Mouse (Mus musculus) heart, postnatal 0 days (tissue): ENCODE measurements around the gene Ush1g.

Source experiments
- CTCF ChIP-seq: IDR thresholded peaks from 2 replicates; pipeline ENCODE4 v1.5.1; 2016; ENCODE audit warnings: antibody characterized with exemption, control low read depth, low read depth
- EP300 ChIP-seq: IDR thresholded peaks from 2 replicates; pipeline ENCODE4 v1.6.1; 2016; ENCODE audit warnings: antibody characterized with exemption, low read depth

- TF ChIP-seq CTCF (no peak), EP300 (no peak)
Measured at GRCm38 (mm10) chr11:115279726-115280125, 42.1 kb downstream of the Ush1g start.
